Mouse (Mus musculus): Measurements from ENCODE around the gene Hectd4. TPM values are rescaled to one million over a fixed set of nuclear protein-coding genes. Genes with fewer than 3 reads are reported as not detected.
A peak's percentile ranks its signal among the peaks of the same experiment; 100 is the strongest.

The Hectd4 gene
- polyA plus RNA-seq, 1 experiment from 2014 or later: 5.8 TPM

GRCm38 (mm10) chr5:121245201-121245600 lies 25.2 kb downstream of the Hectd4 start:
- WGBS: 84% methylated on average over 7 of the region's 7 CpGs
- H3K27me3 ChIP-seq (ENCODE audit: control insufficient read depth, insufficient read depth, low read length): no peaks in the 10 kb centered on the region
- no peak for ATAC-seq (ENCODE audit: insufficient number of reproducible peaks, insufficient read depth, low FRiP score, low read depth)

GRCm38 (mm10) chr5:121248766-121249394 lies 28.9 kb downstream of the Hectd4 start:
- H3K36me3 ChIP-seq (ENCODE audit: control insufficient read depth, insufficient read depth, low read length): peaks cover 2% of the 10 kb centered on the region
- H3K9me3 ChIP-seq (ENCODE audit: control insufficient read depth, low read length): no peaks in the 10 kb centered on the region
- no peak overlapping the region for H3K4me3 ChIP-seq (ENCODE audit: control insufficient read depth in 1 of 2, insufficient read depth in 1 of 2, low read depth in 1 of 2, low read length in 2 of 2)
- H3K27ac ChIP-seq (replicated peaks in 1 of 2; ENCODE audit: control insufficient read depth in 1 of 2, insufficient read depth in 1 of 2, low read depth in 2 of 2, low read length in 2 of 2): no peak overlapping the region
- ATAC-seq (ENCODE audit: insufficient number of reproducible peaks, insufficient read depth, low FRiP score, low read depth): no peak
- peaks cover 0 to 13% of the 10 kb centered on the region in 2 experiments; a peak in 3 of 4 replicates for H3K4me1 ChIP-seq (ENCODE audit: control insufficient read depth in 2 of 2, insufficient read depth in 2 of 2, low read length in 2 of 2)
- H3K4me2 ChIP-seq (ENCODE audit: low read length): no peak overlapping the region
- no peaks in the 10 kb centered on the region for H3K27me3 ChIP-seq (ENCODE audit: control insufficient read depth, insufficient read depth, low read length)
- H3K9ac ChIP-seq (ENCODE audit: low read length): no peak overlapping the region
- WGBS: 49% methylated on average over 3 of the region's 3 CpGs

More at GRCm38 (mm10) chr5:121245201-121245600, 25.2 kb downstream of the Hectd4 start:
- Histone ChIP-seq H3K4me2 (ENCODE audit: low read length) (no peak overlapping the region), H3K36me3 (ENCODE audit: control insufficient read depth, insufficient read depth, low read length) (no peaks in the 10 kb centered on the region), H3K4me3 (ENCODE audit: control insufficient read depth in 1 of 2, insufficient read depth in 1 of 2, low read depth in 1 of 2, low read length in 2 of 2) (no peak overlapping the region), H3K4me1 (ENCODE audit: control insufficient read depth in 2 of 2, insufficient read depth in 2 of 2, low read length in 2 of 2) (peaks cover 0 to 9% of the 10 kb centered on the region in 2 experiments; a peak in 1 of 4 replicates), H3K9ac (ENCODE audit: low read length) (no peak overlapping the region), H3K27ac (replicated peaks in 1 of 2; ENCODE audit: control insufficient read depth in 1 of 2, insufficient read depth in 1 of 2, low read depth in 2 of 2, low read length in 2 of 2) (no peak overlapping the region), H3K9me3 (ENCODE audit: control insufficient read depth, low read length) (no peaks in the 10 kb centered on the region)

- H3K4me3 ChIP-seq (ENCODE audit: control insufficient read depth in 1 of 2, insufficient read depth in 1 of 2, low read depth in 1 of 2, low read length in 2 of 2): no peak overlapping the region
- 93% methylated on average over 3 of the region's 3 CpGs for WGBS
- peaks cover 0 to 13% of the 10 kb centered on the region in 2 experiments; a peak in 3 of 4 replicates for H3K4me1 ChIP-seq (ENCODE audit: control insufficient read depth in 2 of 2, insufficient read depth in 2 of 2, low read length in 2 of 2)
- no peak overlapping the region for H3K9ac ChIP-seq (ENCODE audit: low read length)
- no peak overlapping the region for H3K4me2 ChIP-seq (ENCODE audit: low read length)
- H3K27ac ChIP-seq (replicated peaks in 1 of 2; ENCODE audit: control insufficient read depth in 1 of 2, insufficient read depth in 1 of 2, low read depth in 2 of 2, low read length in 2 of 2): no peak overlapping the region
- peaks cover 10% of the 10 kb centered on the region for H3K36me3 ChIP-seq (ENCODE audit: control insufficient read depth, insufficient read depth, low read length)
- H3K27me3 ChIP-seq (ENCODE audit: control insufficient read depth, insufficient read depth, low read length): no peaks in the 10 kb centered on the region
- H3K9me3 ChIP-seq (ENCODE audit: control insufficient read depth, low read length): no peaks in the 10 kb centered on the region
- ATAC-seq (ENCODE audit: insufficient number of reproducible peaks, insufficient read depth, low FRiP score, low read depth): no peak
Observed at GRCm38 (mm10) chr5:121249693-121250092, 29.7 kb downstream of the Hectd4 start.

GRCm38 (mm10) chr5:121251813-121252212 lies 31.8 kb downstream of the Hectd4 start:
- H3K4me3 ChIP-seq (ENCODE audit: control insufficient read depth in 1 of 2, insufficient read depth in 1 of 2, low read depth in 1 of 2, low read length in 2 of 2): no peak overlapping the region
- H3K27me3 ChIP-seq (ENCODE audit: control insufficient read depth, insufficient read depth, low read length): no peaks in the 10 kb centered on the region
- 45% methylated on average over 8 of the region's 8 CpGs for WGBS
- peaks cover 0 to 5% of the 10 kb centered on the region in 2 experiments; a peak in 2 of 4 replicates for H3K4me1 ChIP-seq (ENCODE audit: control insufficient read depth in 2 of 2, insufficient read depth in 2 of 2, low read length in 2 of 2)
- H3K4me2 ChIP-seq (ENCODE audit: low read length): no peak overlapping the region
- no peaks in the 10 kb centered on the region for H3K9me3 ChIP-seq (ENCODE audit: control insufficient read depth, low read length)
- H3K9ac ChIP-seq (ENCODE audit: low read length): no peak overlapping the region
- peak overlapping the region; percentile 16 to 41; a peak in 1 of 4 replicates for H3K27ac ChIP-seq (replicated peaks in 1 of 2; ENCODE audit: control insufficient read depth in 1 of 2, insufficient read depth in 1 of 2, low read depth in 2 of 2, low read length in 2 of 2)
- no peak; the same call in 1 of the 2 replicates for ATAC-seq (ENCODE audit: insufficient number of reproducible peaks, insufficient read depth, low FRiP score, low read depth)
- H3K36me3 ChIP-seq (ENCODE audit: control insufficient read depth, insufficient read depth, low read length): peaks cover 22% of the 10 kb centered on the region

- WGBS: 92% methylated on average over 18 of the region's 18 CpGs
Observed at GRCm38 (mm10) chr5:121253816-121254497, 33.9 kb downstream of the Hectd4 start.

GRCm38 (mm10) chr5:121254977-121255376 lies 35.0 kb downstream of the Hectd4 start:
- no peaks in the 10 kb centered on the region for H3K9me3 ChIP-seq (ENCODE audit: control insufficient read depth, low read length)
- no peak overlapping the region for H3K9ac ChIP-seq (ENCODE audit: low read length)
- no peaks in the 10 kb centered on the region for H3K27me3 ChIP-seq (ENCODE audit: control insufficient read depth, insufficient read depth, low read length)
- no peak overlapping the region for H3K4me2 ChIP-seq (ENCODE audit: low read length)
- no peak for ATAC-seq (ENCODE audit: insufficient number of reproducible peaks, insufficient read depth, low FRiP score, low read depth)
- WGBS: 90% methylated on average over 7 of the region's 7 CpGs
- peaks cover 29% of the 10 kb centered on the region for H3K36me3 ChIP-seq (ENCODE audit: control insufficient read depth, insufficient read depth, low read length)
- H3K4me1 ChIP-seq (ENCODE audit: control insufficient read depth in 2 of 2, insufficient read depth in 2 of 2, low read length in 2 of 2): peaks cover 0 to 5% of the 10 kb centered on the region in 2 experiments; a peak in 2 of 4 replicates
- H3K27ac ChIP-seq (replicated peaks in 1 of 2; ENCODE audit: control insufficient read depth in 1 of 2, insufficient read depth in 1 of 2, low read depth in 2 of 2, low read length in 2 of 2): no peak overlapping the region
- no peak overlapping the region for H3K4me3 ChIP-seq (ENCODE audit: control insufficient read depth in 1 of 2, insufficient read depth in 1 of 2, low read depth in 1 of 2, low read length in 2 of 2)

More at GRCm38 (mm10) chr5:121253816-121254497, 33.9 kb downstream of the Hectd4 start:
- Histone ChIP-seq H3K9ac (ENCODE audit: low read length) (no peak overlapping the region), H3K9me3 (ENCODE audit: control insufficient read depth, low read length) (no peaks in the 10 kb centered on the region), H3K36me3 (ENCODE audit: control insufficient read depth, insufficient read depth, low read length) (peaks cover 22% of the 10 kb centered on the region), H3K4me3 (ENCODE audit: control insufficient read depth in 1 of 2, insufficient read depth in 1 of 2, low read depth in 1 of 2, low read length in 2 of 2) (no peak overlapping the region), H3K4me1 (ENCODE audit: control insufficient read depth in 2 of 2, insufficient read depth in 2 of 2, low read length in 2 of 2) (peaks cover 0 to 5% of the 10 kb centered on the region in 2 experiments; a peak in 2 of 4 replicates), H3K4me2 (ENCODE audit: low read length) (no peak overlapping the region), H3K27ac (replicated peaks in 1 of 2; ENCODE audit: control insufficient read depth in 1 of 2, insufficient read depth in 1 of 2, low read depth in 2 of 2, low read length in 2 of 2) (no peak overlapping the region), H3K27me3 (ENCODE audit: control insufficient read depth, insufficient read depth, low read length) (no peaks in the 10 kb centered on the region)
- no peak for ATAC-seq (ENCODE audit: insufficient number of reproducible peaks, insufficient read depth, low FRiP score, low read depth)

- Histone ChIP-seq H3K9ac (ENCODE audit: low read length) (no peak overlapping the region), H3K9me3 (ENCODE audit: control insufficient read depth, low read length) (no peaks in the 10 kb centered on the region), H3K36me3 (ENCODE audit: control insufficient read depth, insufficient read depth, low read length) (peaks cover 40% of the 10 kb centered on the region), H3K4me2 (ENCODE audit: low read length) (no peak overlapping the region), H3K4me1 (ENCODE audit: control insufficient read depth in 2 of 2, insufficient read depth in 2 of 2, low read length in 2 of 2) (no peaks in the 10 kb centered on the region), H3K27me3 (ENCODE audit: control insufficient read depth, insufficient read depth, low read length) (no peaks in the 10 kb centered on the region), H3K27ac (replicated peaks in 1 of 2; ENCODE audit: control insufficient read depth in 1 of 2, insufficient read depth in 1 of 2, low read depth in 2 of 2, low read length in 2 of 2) (no peak overlapping the region), H3K4me3 (ENCODE audit: control insufficient read depth in 1 of 2, insufficient read depth in 1 of 2, low read depth in 1 of 2, low read length in 2 of 2) (no peak overlapping the region)
- 96% methylated on average over 3 of the region's 3 CpGs for WGBS
- ATAC-seq (ENCODE audit: insufficient number of reproducible peaks, insufficient read depth, low FRiP score, low read depth): no peak
Observed at GRCm38 (mm10) chr5:121261806-121262205, 41.8 kb downstream of the Hectd4 start.
